Mouse (Mus musculus) CH12.LX (cell line): ENCODE measurements around the gene Pkn1. TPM values are rescaled to one million over a fixed set of nuclear protein-coding genes. Genes with fewer than 3 reads are reported as not detected.

Experiments used
- DNase-seq: peaks from one replicate; pipeline ENCODE4 v3.0.0-alpha.2; 2013; ENCODE audit errors: extremely low read depth
- H3K27ac ChIP-seq: 2 replicates; pipeline ENCODE4 v1.5.1; 2012; ENCODE audit warnings: low read depth, mild to moderate bottlenecking, control low read depth, moderate library complexity; ENCODE audit not compliant: insufficient read depth
- H3K27me3 ChIP-seq: replicated peaks from 2 replicates; pipeline ENCODE3; 2012; ENCODE audit warnings: inconsistent platforms
- H3K36me3 ChIP-seq, 2 experiments: replicated peaks in 1 of 2; 2 replicates each; pipeline versions ENCODE3 to v1.6.1; 2012; ENCODE audit warnings: inconsistent platforms in 1 of 2, low read length in 1 of 2, mild to moderate bottlenecking in 1 of 2, mixed read lengths in 1 of 2, moderate library complexity in 1 of 2; ENCODE audit not compliant: control insufficient read depth in 1 of 2, insufficient read depth in 1 of 2
- H3K4me1 ChIP-seq, 2 experiments: 2 replicates each; pipeline ENCODE4 v1.6.1; 2012; ENCODE audit warnings: inconsistent platforms in 1 of 2, moderate library complexity in 1 of 2; ENCODE audit not compliant: insufficient read depth in 2 of 2, control insufficient read depth in 1 of 2
- H3K4me2 ChIP-seq: 2 replicates; pipeline ENCODE4 v1.6.1; 2012; ENCODE audit warnings: low read depth, mild to moderate bottlenecking, control low read depth; ENCODE audit not compliant: poor library complexity, insufficient read depth, severe bottlenecking
- H3K4me3 ChIP-seq, 3 experiments: fragments of 150-350 bp in 1 of 3; sonication (generic) in 1 of 3; replicated peaks in 1 of 3; 2 replicates each; pipeline versions ENCODE3 to v1.5.1; 2011 to 2012; ENCODE audit warnings: low read depth in 2 of 3, low read length in 2 of 3, mild to moderate bottlenecking in 2 of 3, moderate library complexity in 2 of 3, control low read depth in 1 of 3, improper control_type of control experiment in 1 of 3, inconsistent platforms in 1 of 3, mixed read lengths in 1 of 3; ENCODE audit not compliant: poor library complexity in 1 of 3
- H3K79me2 ChIP-seq: replicated peaks from 2 replicates; pipeline ENCODE4 v1.6.1; 2012; ENCODE audit warnings: mild to moderate bottlenecking, moderate library complexity; ENCODE audit not compliant: control insufficient read depth, poor library complexity, insufficient read depth, severe bottlenecking; ENCODE audit errors: extremely low read depth
- H3K9ac ChIP-seq: 2 replicates; pipeline ENCODE4 v1.6.1; 2012; ENCODE audit warnings: low read depth, mild to moderate bottlenecking, control low read depth, moderate library complexity; ENCODE audit not compliant: insufficient read depth
- H3K9me3 ChIP-seq: replicated peaks from 2 replicates; pipeline ENCODE3; 2012; ENCODE audit warnings: low read length, inconsistent platforms, mixed read lengths
- BHLHE40 ChIP-seq: IDR thresholded peaks from 2 replicates; pipeline ENCODE4 v1.6.1; 2011; ENCODE audit warnings: mild to moderate bottlenecking, low read depth, low read length, improper control_type of control experiment
- CHD2 ChIP-seq: IDR thresholded peaks from 2 replicates; pipeline ENCODE4 v1.6.1; 2011; ENCODE audit warnings: low read length, improper control_type of control experiment
- CTCF ChIP-seq, 2 experiments: IDR thresholded peaks in 1 of 2; conservative IDR thresholded peaks in 1 of 2; 2 replicates each; pipeline ENCODE4 v1.5.1; 2011 to 2012; ENCODE audit warnings: low read depth in 2 of 2, low read length in 2 of 2, improper control_type of control experiment in 1 of 2, inconsistent platforms in 1 of 2, mild to moderate bottlenecking in 1 of 2, moderate library complexity in 1 of 2
- E2F4 ChIP-seq: IDR thresholded peaks from 2 replicates; pipeline ENCODE4 v1.6.1; 2011; ENCODE audit warnings: low read depth, low read length, improper control_type of control experiment; ENCODE audit not compliant: insufficient replicate concordance
- ELF1 ChIP-seq: IDR thresholded peaks from 2 replicates; pipeline ENCODE4 v1.6.1; 2014; ENCODE audit warnings: low read depth, mild to moderate bottlenecking, inconsistent platforms, low read length, improper control_type of control experiment
- EP300 ChIP-seq: IDR thresholded peaks from 2 replicates; pipeline ENCODE4 v1.6.1; 2011; ENCODE audit warnings: low read length, improper control_type of control experiment
- ETS1 ChIP-seq: conservative IDR thresholded peaks from 2 replicates; pipeline ENCODE4 v1.6.1; 2012; ENCODE audit warnings: low read depth, mild to moderate bottlenecking, inconsistent platforms, low read length, improper control_type of control experiment, moderate library complexity
- GABPA ChIP-seq: IDR thresholded peaks from 2 replicates; pipeline ENCODE4 v1.6.1; 2012; ENCODE audit warnings: low read depth, low read length, improper control_type of control experiment, inconsistent platforms; ENCODE audit not compliant: insufficient replicate concordance
- HCFC1 ChIP-seq: IDR thresholded peaks from 2 replicates; pipeline ENCODE4 v1.6.1; 2012; ENCODE audit warnings: low read depth, mild to moderate bottlenecking, inconsistent platforms, low read length, improper control_type of control experiment
- IRF4 ChIP-seq: IDR thresholded peaks from 2 replicates; pipeline ENCODE4 v1.6.1; 2014; ENCODE audit warnings: low read depth, mild to moderate bottlenecking, inconsistent platforms, low read length, improper control_type of control experiment
- JUN ChIP-seq: IDR thresholded peaks from 2 replicates; pipeline ENCODE4 v1.6.1; 2011; ENCODE audit warnings: low read depth, mild to moderate bottlenecking, low read length, improper control_type of control experiment, moderate library complexity; ENCODE audit not compliant: insufficient read depth
- JUND ChIP-seq: conservative IDR thresholded peaks from 2 replicates; pipeline ENCODE4 v1.6.1; 2011; ENCODE audit warnings: low read depth, low read length, improper control_type of control experiment
- KAT2A ChIP-seq: IDR thresholded peaks from 2 replicates; pipeline ENCODE4 v1.6.1; 2012; ENCODE audit warnings: low read length, improper control_type of control experiment, inconsistent platforms; ENCODE audit not compliant: insufficient replicate concordance
- MAFK ChIP-seq: IDR thresholded peaks from 2 replicates; pipeline ENCODE4 v1.6.1; 2011; ENCODE audit warnings: low read length, improper control_type of control experiment; ENCODE audit not compliant: insufficient replicate concordance
- MAX ChIP-seq: IDR thresholded peaks from 2 replicates; pipeline ENCODE4 v1.6.1; 2011; ENCODE audit warnings: low read length, improper control_type of control experiment
- MEF2A ChIP-seq: IDR thresholded peaks from 2 replicates; pipeline ENCODE4 v1.6.1; 2014; ENCODE audit warnings: low read depth, mild to moderate bottlenecking, inconsistent platforms, low read length, improper control_type of control experiment, borderline replicate concordance
- MXI1 ChIP-seq: IDR thresholded peaks from 2 replicates; pipeline ENCODE4 v1.6.1; 2011; ENCODE audit warnings: mild to moderate bottlenecking, low read depth, low read length, improper control_type of control experiment
- MYC ChIP-seq: IDR thresholded peaks from 2 replicates; pipeline ENCODE4 v1.6.1; 2011; ENCODE audit warnings: low read depth, mild to moderate bottlenecking, improper control_type of control experiment, low read length
- NELFE ChIP-seq: IDR thresholded peaks from 2 replicates; pipeline ENCODE4 v1.6.1; 2011; ENCODE audit warnings: low read depth, low read length, improper control_type of control experiment
- NRF1 ChIP-seq: IDR thresholded peaks from 2 replicates; pipeline ENCODE4 v1.6.1; 2014; ENCODE audit warnings: low read depth, mild to moderate bottlenecking, inconsistent platforms, low read length, improper control_type of control experiment, moderate library complexity
- PAX5 ChIP-seq: IDR thresholded peaks from 2 replicates; pipeline ENCODE4 v1.6.1; 2012; ENCODE audit warnings: low read length, inconsistent platforms, mixed read lengths
- POLR2A ChIP-seq: IDR thresholded peaks from 2 replicates; pipeline ENCODE4 v1.6.1; 2011; ENCODE audit warnings: low read depth, mild to moderate bottlenecking, improper control_type of control experiment, low read length
- POLR2AphosphoS2 ChIP-seq: IDR thresholded peaks from 2 replicates; pipeline ENCODE4 v1.6.1; 2011; ENCODE audit warnings: low read depth, low read length, improper control_type of control experiment
- RAD21 ChIP-seq: IDR thresholded peaks from 2 replicates; pipeline ENCODE4 v1.6.1; 2011; ENCODE audit warnings: low read depth, mild to moderate bottlenecking, low read length, improper control_type of control experiment, moderate library complexity
- RCOR1 ChIP-seq: conservative IDR thresholded peaks from 2 replicates; pipeline ENCODE4 v1.6.1; 2012; ENCODE audit warnings: low read depth, mild to moderate bottlenecking, inconsistent platforms, low read length, improper control_type of control experiment
- SIN3A ChIP-seq: IDR thresholded peaks from 2 replicates; pipeline ENCODE4 v1.6.1; 2012; ENCODE audit warnings: low read length, improper control_type of control experiment, inconsistent platforms
- SMC3 ChIP-seq: IDR thresholded peaks from 2 replicates; pipeline ENCODE4 v1.6.1; 2011; ENCODE audit warnings: low read depth, low read length, improper control_type of control experiment
- TCF12 ChIP-seq: IDR thresholded peaks from 2 replicates; pipeline ENCODE4 v1.6.1; 2014; ENCODE audit warnings: low read depth, mild to moderate bottlenecking, inconsistent platforms, low read length, improper control_type of control experiment
- UBTF ChIP-seq: IDR thresholded peaks from 2 replicates; pipeline ENCODE4 v1.6.1; 2012; ENCODE audit warnings: low read depth, mild to moderate bottlenecking, inconsistent platforms, low read length, improper control_type of control experiment, moderate library complexity
- USF1 ChIP-seq: IDR thresholded peaks from 2 replicates; pipeline ENCODE4 v1.6.1; 2014; ENCODE audit warnings: low read depth, mild to moderate bottlenecking, inconsistent platforms, low read length, improper control_type of control experiment
- USF2 ChIP-seq: conservative IDR thresholded peaks from 2 replicates; pipeline ENCODE4 v1.6.1; 2011; ENCODE audit warnings: low read depth, low read length, improper control_type of control experiment
- ZMIZ1 ChIP-seq: IDR thresholded peaks from 2 replicates; pipeline ENCODE4 v1.6.1; 2012; ENCODE audit warnings: low read depth, mild to moderate bottlenecking, inconsistent platforms, low read length, improper control_type of control experiment
- ZNF384 ChIP-seq: IDR thresholded peaks from 2 replicates; pipeline ENCODE4 v1.6.1; 2012; ENCODE audit warnings: low read depth, low read length, improper control_type of control experiment, inconsistent platforms
- dilution Hi-C: fragments of 300-500 bp; cut with MboI; formaldehyde crosslinking; loops from 2 replicates; pipeline ENCODE4 v1.14.3; 2020; ENCODE audit warnings: low sequenced_read_pairs; ENCODE audit not compliant: extremely low pct_unique_long_range_greater_than_20kb, extremely low pct_ligation_motif_present
- in situ Hi-C: fragments of 300-500 bp; cut with MboI; formaldehyde crosslinking; loops from 3 replicates; pipeline ENCODE4 v1.14.3; 2019; ENCODE audit warnings: low sequenced_read_pairs, low pct_ligation_motif_present, low pct_unique_long_range_greater_than_20kb, mixed read lengths
- polyA plus RNA-seq: library from polyadenylated mRNA; unstranded; fragments of >175 nt; gene quantifications from 2 replicates; pipeline ENCODE4 v1.2.1, GENCODE M21; 2012; ENCODE audit warnings: low read depth; ENCODE audit not compliant: insufficient read length
- total RNA-seq, 2 experiments: library from RNA; depleted of rRNA; stranded (reverse); fragments of 300-350 nt in 1 of 2; fragments of >200 nt in 1 of 2; gene quantifications; 2 replicates each; pipeline ENCODE4 v1.2.3; 2012 to 2014

The Pkn1 gene
- total and polyA plus RNA-seq, 3 experiments: 33.5 to 58.8 (median 47.8) TPM

GRCm38 (mm10) chr8:83748708-83749107 is 49.7 kb upstream of the Pkn1 start (continued):
- TF ChIP-seq ELF1 (no peak), TCF12 (peak; percentile 99), GABPA (no peak), RCOR1 (peak; percentile 84; the same call in 1 of the 2 replicates), ZMIZ1 (peak; percentile 52; the same call in 1 of the 2 replicates), NELFE (peak; percentile 76; the same call in 1 of the 2 replicates), BHLHE40 (peak; percentile 92), SMC3 (no peak), PAX5 (no peak), SIN3A (peak; percentile 88), ETS1 (peak; percentile 99), USF2 (no peak), ZNF384 (no peak), MAFK (peak; percentile 44; the same call in 1 of the 2 replicates)

DNA sequence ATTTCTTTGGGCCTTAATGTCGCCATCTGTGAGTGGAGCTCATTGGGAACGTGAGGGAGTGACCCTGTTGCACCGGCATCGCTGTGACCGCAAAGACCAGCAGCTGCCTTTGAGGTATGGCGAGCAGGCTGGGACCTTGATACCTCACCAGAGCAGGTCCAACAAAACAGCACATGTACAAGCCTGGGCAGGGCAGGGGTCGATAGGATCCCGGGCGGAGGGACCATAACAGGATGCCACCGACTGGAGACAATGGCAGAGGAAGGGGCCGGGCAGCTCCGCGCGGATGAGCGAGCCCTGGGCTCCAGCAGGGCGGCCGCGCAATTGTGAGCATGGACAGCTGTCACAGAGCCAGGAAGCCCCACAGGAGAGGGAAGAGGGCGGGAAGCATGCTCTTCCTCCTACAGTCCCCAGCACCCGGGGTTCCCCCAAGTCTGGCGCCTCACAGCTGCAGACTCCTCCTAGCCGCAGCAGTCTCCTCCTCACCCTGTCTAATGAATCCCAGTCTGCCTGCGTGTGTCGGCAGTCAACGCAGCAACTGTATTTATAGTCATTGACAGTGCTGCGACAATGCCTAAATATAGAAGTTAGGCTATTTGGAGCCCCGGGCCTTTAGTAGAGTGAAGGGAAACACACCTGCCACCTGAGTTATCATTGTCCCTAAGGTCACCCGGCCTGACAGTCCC is 48.8 kb upstream of the Pkn1 start:
- H3K27me3 ChIP-seq: no peaks in the 10 kb centered on the region
- H3K4me1 ChIP-seq: peaks cover 4 to 63% of the 10 kb centered on the region in 2 experiments; a peak in 3 of 4 replicates
- no peaks in the 10 kb centered on the region for H3K79me2 ChIP-seq
- H3K9ac ChIP-seq: peak overlapping the region; percentile 15
- no peaks in the 10 kb centered on the region for H3K9me3 ChIP-seq
- H3K4me3 ChIP-seq: peak overlapping the region in 2 of 3 experiments; percentile 30 to 33
- H3K27ac ChIP-seq: peak overlapping the region; percentile 76
- peak overlapping the region; percentile 89 for H3K4me2 ChIP-seq
- DNase-seq: peak; percentile 94
- in situ Hi-C loops (no loop called here), dilution Hi-C loops (no loop called here)
- no peaks in the 10 kb centered on the region for H3K36me3 ChIP-seq
- TF ChIP-seq SMC3 (no peak), JUND (0 out of 2 replicates have a peak, but pooled peaks have one; percentile 12), ZMIZ1 (peak; percentile 78), UBTF (no peak), E2F4 (peak; percentile 46; the same call in 1 of the 2 replicates), MAX (peak; percentile 79; the same call in 1 of the 2 replicates), GABPA (no peak), RAD21 (no peak), EP300 (peak; percentile 86), NRF1 (0 out of 2 replicates have a peak, but pooled peaks have one; percentile 30), JUN (peak; percentile 41), NELFE (0 out of 2 replicates have a peak, but pooled peaks have one; percentile 49), CTCF (conservative IDR thresholded peaks at IDR 0.05 in 1 of 2, IDR thresholded peaks at IDR 0.05 in 1 of 2; ENCODE audit: low read depth in 2 of 2, low read length in 2 of 2) (peak in 1 of 2 experiments; percentile 14; a peak in 1 of 4 replicates), KAT2A (no peak), CHD2 (peak; percentile 81), ETS1 (peak; percentile 96), IRF4 (peak; percentile 71), ZNF384 (no peak), MXI1 (peak; percentile 86), POLR2AphosphoS2 (no peak), RCOR1 (no peak), MYC (peak; percentile 29; the same call in 1 of the 2 replicates), ELF1 (peak; percentile 60; the same call in 1 of the 2 replicates), BHLHE40 (peak; percentile 87), USF2 (no peak), TCF12 (peak; percentile 97), SIN3A (0 out of 2 replicates have a peak, but pooled peaks have one; percentile 55), MAFK (peak; percentile 69; the same call in 1 of the 2 replicates), POLR2A (peak; percentile 57), HCFC1 (no peak; the same call in 1 of the 2 replicates), USF1 (no peak), MEF2A (peak; percentile 99)
